Mouse (Mus musculus): ENCODE measurements around the gene Mical2. TPM values are rescaled to one million over a fixed set of nuclear protein-coding genes. Genes with fewer than 3 reads are reported as not detected.

Gene Mical2
- polyA plus RNA-seq, 1 experiment from 2014 or later = 1.9 TPM

- Histone ChIP-seq H3K9ac (ENCODE audit: low read length) (0 out of 2 replicates have a peak overlapping the region, but pooled peaks have one; percentile 6), H3K9me3 (ENCODE audit: control insufficient read depth, low read length) (no peaks in the 10 kb centered on the region; the same call in 1 of the 2 replicates), H3K27ac (ENCODE audit: low read depth, low read length) (peak overlapping the region; percentile 47; the same call in 1 of the 2 replicates), H3K36me3 (ENCODE audit: control insufficient read depth, insufficient read depth, low read length) (no peaks in the 10 kb centered on the region), H3K4me2 (ENCODE audit: low read depth, low read length, severe bottlenecking) (no peak overlapping the region), H3K4me3 (ENCODE audit: low read depth, low read length) (no peak overlapping the region), H3K4me1 (replicated peaks; ENCODE audit: control insufficient read depth, insufficient read depth, low read length) (peaks cover 1% of the 10 kb centered on the region; the same call in 1 of the 2 replicates), H3K27me3 (ENCODE audit: control insufficient read depth, insufficient read depth, low read length) (no peaks in the 10 kb centered on the region)
- ATAC-seq (replicated peaks; ENCODE audit: low FRiP score) (no peak), DNase-seq (ENCODE audit: low spot score) (no peak)
- whole genome bisulfite sequencing = 46% methylated on average over 12 of the region's 12 CpGs
Measured at GRCm38 (mm10) chr7:112444152-112444984, 218.7 kb downstream of the Mical2 start.

- Histone ChIP-seq H3K4me2 (ENCODE audit: low read depth, low read length, severe bottlenecking) (no peak overlapping the region), H3K4me3 (ENCODE audit: low read depth, low read length) (no peak overlapping the region), H3K9ac (ENCODE audit: low read length) (no peak overlapping the region), H3K4me1 (replicated peaks; ENCODE audit: control insufficient read depth, insufficient read depth, low read length) (peaks cover 1% of the 10 kb centered on the region; the same call in 1 of the 2 replicates), H3K36me3 (ENCODE audit: control insufficient read depth, insufficient read depth, low read length) (no peaks in the 10 kb centered on the region), H3K27me3 (ENCODE audit: control insufficient read depth, insufficient read depth, low read length) (no peaks in the 10 kb centered on the region), H3K27ac (ENCODE audit: low read depth, low read length) (no peak overlapping the region), H3K9me3 (ENCODE audit: control insufficient read depth, low read length) (no peaks in the 10 kb centered on the region; the same call in 1 of the 2 replicates)
- WGBS = 53% methylated on average over 9 of the region's 9 CpGs
- ATAC-seq (replicated peaks; ENCODE audit: low FRiP score) = no peak
- no peak for DNase-seq (ENCODE audit: low spot score)
Measured at GRCm38 (mm10) chr7:112444985-112445367, 219.3 kb downstream of the Mical2 start.

- no peak for ATAC-seq (replicated peaks; ENCODE audit: low FRiP score)
Measured at GRCm38 (mm10) chr7:112446498-112446897, 220.8 kb downstream of the Mical2 start.

GRCm38 (mm10) chr7:112449954-112450700, 224.5 kb downstream of the Mical2 start:
- Histone ChIP-seq H3K27ac (ENCODE audit: low read depth, low read length) (no peak overlapping the region), H3K4me2 (ENCODE audit: low read depth, low read length, severe bottlenecking) (no peak overlapping the region), H3K36me3 (ENCODE audit: control insufficient read depth, insufficient read depth, low read length) (no peaks in the 10 kb centered on the region), H3K9ac (ENCODE audit: low read length) (no peak overlapping the region), H3K4me3 (ENCODE audit: low read depth, low read length) (no peak overlapping the region), H3K27me3 (ENCODE audit: control insufficient read depth, insufficient read depth, low read length) (no peaks in the 10 kb centered on the region), H3K4me1 (replicated peaks; ENCODE audit: control insufficient read depth, insufficient read depth, low read length) (0 out of 2 replicates have a peak, but pooled peaks cover 3% of the 10 kb centered on the region), H3K9me3 (ENCODE audit: control insufficient read depth, low read length) (no peaks in the 10 kb centered on the region; the same call in 1 of the 2 replicates)
- DNase-seq (ENCODE audit: low spot score) (no peak), ATAC-seq (replicated peaks; ENCODE audit: low FRiP score) (no peak)
- WGBS = 86% methylated on average over 8 of the region's 8 CpGs

More at GRCm38 (mm10) chr7:112446498-112446897, 220.8 kb downstream of the Mical2 start:
- H3K4me1 ChIP-seq (replicated peaks; ENCODE audit: control insufficient read depth, insufficient read depth, low read length) = peaks cover under 1% of the 10 kb centered on the region; the same call in 1 of the 2 replicates
- no peaks in the 10 kb centered on the region for H3K27me3 ChIP-seq (ENCODE audit: control insufficient read depth, insufficient read depth, low read length)
- no peaks in the 10 kb centered on the region for H3K36me3 ChIP-seq (ENCODE audit: control insufficient read depth, insufficient read depth, low read length)
- no peak overlapping the region for H3K4me2 ChIP-seq (ENCODE audit: low read depth, low read length, severe bottlenecking)
- 87% methylated on average over 4 of the region's 4 CpGs for WGBS
- no peaks in the 10 kb centered on the region; the same call in 1 of the 2 replicates for H3K9me3 ChIP-seq (ENCODE audit: control insufficient read depth, low read length)
- no peak for DNase-seq (ENCODE audit: low spot score)
- H3K27ac ChIP-seq (ENCODE audit: low read depth, low read length) = no peak overlapping the region
- no peak overlapping the region for H3K4me3 ChIP-seq (ENCODE audit: low read depth, low read length)
- no peak overlapping the region for H3K9ac ChIP-seq (ENCODE audit: low read length)

- Histone ChIP-seq H3K9ac (ENCODE audit: low read length) (no peak overlapping the region), H3K4me2 (ENCODE audit: low read depth, low read length, severe bottlenecking) (no peak overlapping the region), H3K36me3 (ENCODE audit: control insufficient read depth, insufficient read depth, low read length) (no peaks in the 10 kb centered on the region), H3K27me3 (ENCODE audit: control insufficient read depth, insufficient read depth, low read length) (no peaks in the 10 kb centered on the region), H3K4me1 (replicated peaks; ENCODE audit: control insufficient read depth, insufficient read depth, low read length) (0 out of 2 replicates have a peak, but pooled peaks cover 3% of the 10 kb centered on the region), H3K27ac (ENCODE audit: low read depth, low read length) (no peak overlapping the region), H3K9me3 (ENCODE audit: control insufficient read depth, low read length) (no peaks in the 10 kb centered on the region), H3K4me3 (ENCODE audit: low read depth, low read length) (no peak overlapping the region)
- no peak for DNase-seq (ENCODE audit: low spot score)
- WGBS = 67% methylated on average over 5 of the region's 5 CpGs
- ATAC-seq (replicated peaks; ENCODE audit: low FRiP score) = no peak
Measured at GRCm38 (mm10) chr7:112452471-112452870, 226.8 kb downstream of the Mical2 start.

GRCm38 (mm10) chr7:112453805-112454214, 228.2 kb downstream of the Mical2 start:
- no peak overlapping the region for H3K27ac ChIP-seq (ENCODE audit: low read depth, low read length)
- H3K4me3 ChIP-seq (ENCODE audit: low read depth, low read length) = no peak overlapping the region
- H3K4me2 ChIP-seq (ENCODE audit: low read depth, low read length, severe bottlenecking) = no peak overlapping the region
- no peaks in the 10 kb centered on the region for H3K9me3 ChIP-seq (ENCODE audit: control insufficient read depth, low read length)
- no peak overlapping the region for H3K9ac ChIP-seq (ENCODE audit: low read length)
- 0 out of 2 replicates have a peak, but pooled peaks cover 3% of the 10 kb centered on the region for H3K4me1 ChIP-seq (replicated peaks; ENCODE audit: control insufficient read depth, insufficient read depth, low read length)
- no peaks in the 10 kb centered on the region for H3K36me3 ChIP-seq (ENCODE audit: control insufficient read depth, insufficient read depth, low read length)
- H3K27me3 ChIP-seq (ENCODE audit: control insufficient read depth, insufficient read depth, low read length) = no peaks in the 10 kb centered on the region
- ATAC-seq (replicated peaks; ENCODE audit: low FRiP score) (no peak), DNase-seq (ENCODE audit: low spot score) (no peak)
- WGBS = 2% methylated on average over 3 of the region's 3 CpGs

GRCm38 (mm10) chr7:112454380-112454779, 228.7 kb downstream of the Mical2 start:
- H3K9ac ChIP-seq (ENCODE audit: low read length) = no peak overlapping the region
- no peak for ATAC-seq (replicated peaks; ENCODE audit: low FRiP score)
- no peaks in the 10 kb centered on the region for H3K27me3 ChIP-seq (ENCODE audit: control insufficient read depth, insufficient read depth, low read length)
- H3K27ac ChIP-seq (ENCODE audit: low read depth, low read length) = no peak overlapping the region
- H3K36me3 ChIP-seq (ENCODE audit: control insufficient read depth, insufficient read depth, low read length) = no peaks in the 10 kb centered on the region
- 0 out of 2 replicates have a peak, but pooled peaks cover 3% of the 10 kb centered on the region for H3K4me1 ChIP-seq (replicated peaks; ENCODE audit: control insufficient read depth, insufficient read depth, low read length)
- H3K4me3 ChIP-seq (ENCODE audit: low read depth, low read length) = no peak overlapping the region
- 56% methylated on average over 6 of the region's 6 CpGs for WGBS
- no peak overlapping the region for H3K4me2 ChIP-seq (ENCODE audit: low read depth, low read length, severe bottlenecking)
- DNase-seq (ENCODE audit: low spot score) = no peak
- no peaks in the 10 kb centered on the region for H3K9me3 ChIP-seq (ENCODE audit: control insufficient read depth, low read length)

GRCm38 (mm10) chr7:112454951-112455350, 229.3 kb downstream of the Mical2 start:
- Histone ChIP-seq H3K4me2 (ENCODE audit: low read depth, low read length, severe bottlenecking) (no peak overlapping the region), H3K4me1 (replicated peaks; ENCODE audit: control insufficient read depth, insufficient read depth, low read length) (0 out of 2 replicates have a peak, but pooled peaks cover 3% of the 10 kb centered on the region), H3K27ac (ENCODE audit: low read depth, low read length) (no peak overlapping the region), H3K36me3 (ENCODE audit: control insufficient read depth, insufficient read depth, low read length) (no peaks in the 10 kb centered on the region), H3K9ac (ENCODE audit: low read length) (no peak overlapping the region), H3K27me3 (ENCODE audit: control insufficient read depth, insufficient read depth, low read length) (no peaks in the 10 kb centered on the region), H3K4me3 (ENCODE audit: low read depth, low read length) (no peak overlapping the region), H3K9me3 (ENCODE audit: control insufficient read depth, low read length) (no peaks in the 10 kb centered on the region)
- DNase-seq (ENCODE audit: low spot score) = no peak
- WGBS = 95% methylated on average over 2 of the region's 2 CpGs
- ATAC-seq (replicated peaks; ENCODE audit: low FRiP score) = no peak

Data from forebrain, embryonic 11.5 days (tissue).